Mouse (Mus musculus) induced T-regulatory cell, adult 2 months (primary cell): ENCODE data around the gene Pef1.

Experiments used
- DNase-seq: peaks from one replicate; pipeline ENCODE4 v3.0.0-alpha.2; 2012; ENCODE audit warnings: low read depth

Gene Pef1

GRCm38 (mm10) chr4:130139214-130139492 lies 36.8 kb downstream of the Pef1 start, which contains the start of gene Hcrtr1:
Gene Hcrtr1 (minus strand): TSS chr4:130139359.
- no peak for DNase-seq

GRCm38 (mm10) chr4:130140992-130141402 lies 38.6 kb downstream of the Pef1 start:
- no peak for DNase-seq

DNA sequence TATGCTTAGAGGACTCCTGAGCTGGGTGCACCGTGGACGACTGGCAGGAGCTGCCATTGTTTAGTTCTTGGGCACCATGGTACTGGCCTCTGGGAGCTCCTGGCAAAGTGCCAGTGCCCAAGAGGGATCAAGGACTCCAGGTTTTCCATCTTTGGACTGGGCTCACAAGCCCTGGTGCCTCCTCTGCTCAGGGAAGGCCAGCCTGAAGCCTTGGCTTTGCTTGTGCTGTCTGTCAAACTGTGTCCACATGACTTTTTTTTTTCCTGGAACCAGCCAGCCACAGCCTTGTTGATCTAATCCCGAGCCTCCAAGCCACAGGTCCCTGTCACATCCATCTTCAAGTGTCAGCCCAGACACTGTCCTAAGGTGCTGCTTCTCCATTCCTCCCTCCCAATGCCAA lies 39.4 kb downstream of the Pef1 start:
- DNase-seq: no peak

- no peak for DNase-seq
Measured at GRCm38 (mm10) chr4:130148405-130148804, 46.0 kb downstream of the Pef1 start.

GRCm38 (mm10) chr4:130154250-130154649 lies 51.9 kb downstream of the Pef1 start:
- DNase-seq: no peak

GRCm38 (mm10) chr4:130156812-130157371 lies 54.5 kb downstream of the Pef1 start:
- DNase-seq: no peak

GRCm38 (mm10) chr4:130161349-130161748 lies 59.0 kb downstream of the Pef1 start:
- DNase-seq: no peak

DNA sequence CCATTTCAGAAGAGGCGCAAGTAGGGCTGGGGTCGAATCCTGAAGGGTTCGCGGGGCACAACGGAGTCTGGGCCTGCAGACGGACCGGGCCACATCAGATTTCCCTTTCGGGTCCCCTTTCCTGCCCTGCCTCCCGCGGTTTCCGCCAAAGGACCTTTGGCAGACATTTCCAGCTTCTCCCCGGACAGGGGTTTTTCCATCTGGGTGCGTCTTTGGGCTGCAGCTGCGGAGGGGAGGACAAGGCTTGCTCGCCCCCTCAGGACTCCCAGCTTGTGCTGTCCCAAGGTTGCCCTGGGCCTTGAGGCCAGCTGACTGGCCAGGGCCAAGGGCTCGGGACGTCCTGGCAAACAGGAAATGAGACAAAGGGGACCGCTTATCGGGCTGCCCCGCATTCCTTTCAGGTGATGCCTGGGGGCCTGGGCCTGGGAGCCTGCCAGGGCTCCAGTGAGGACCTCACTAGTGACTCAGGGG lies 61.1 kb downstream of the Pef1 start:
- no peak for DNase-seq

- DNase-seq: no peak
Measured at GRCm38 (mm10) chr4:130164121-130164520, 61.8 kb downstream of the Pef1 start.

DNA sequence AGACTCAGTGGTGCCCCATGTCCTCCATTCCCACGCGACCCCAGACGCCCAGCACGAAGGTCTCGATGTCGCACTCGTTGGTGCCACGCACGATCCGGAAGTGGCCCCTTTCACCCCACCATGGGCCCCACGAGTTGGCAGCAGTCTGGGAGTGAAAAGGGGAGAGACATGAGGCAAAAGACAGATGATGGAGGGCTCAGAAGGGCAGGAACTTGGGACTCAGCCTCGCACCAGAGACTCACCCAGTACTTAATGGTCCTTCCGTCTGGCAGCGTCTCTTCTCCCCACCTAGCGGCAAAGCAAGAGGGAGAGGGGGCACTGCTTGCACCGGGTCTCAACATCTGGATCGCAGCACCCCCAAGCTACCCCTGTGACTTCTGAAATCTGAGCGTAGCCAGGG lies 63.7 kb downstream of the Pef1 start:
- no peak for DNase-seq

DNA sequence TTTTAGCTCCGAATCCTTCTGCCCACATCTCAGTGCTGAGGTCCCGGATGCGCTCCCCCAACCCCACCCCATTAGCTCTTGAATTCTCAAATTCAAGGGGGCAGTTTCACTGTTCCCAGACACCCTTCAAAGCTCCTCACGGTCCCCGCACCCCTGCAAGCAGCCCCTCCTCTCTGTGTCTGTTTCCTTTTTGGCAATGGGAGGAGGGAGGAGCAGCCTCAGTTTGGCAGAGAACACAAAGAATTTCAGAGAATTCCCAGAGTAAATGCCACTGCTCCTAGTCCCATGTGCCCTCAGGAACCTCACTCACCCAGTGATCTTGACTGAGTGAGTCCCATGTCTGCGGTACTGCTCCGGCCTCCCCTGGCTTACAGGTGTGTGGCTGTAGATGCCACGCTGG lies 64.2 kb downstream of the Pef1 start:
- no peak for DNase-seq

DNA sequence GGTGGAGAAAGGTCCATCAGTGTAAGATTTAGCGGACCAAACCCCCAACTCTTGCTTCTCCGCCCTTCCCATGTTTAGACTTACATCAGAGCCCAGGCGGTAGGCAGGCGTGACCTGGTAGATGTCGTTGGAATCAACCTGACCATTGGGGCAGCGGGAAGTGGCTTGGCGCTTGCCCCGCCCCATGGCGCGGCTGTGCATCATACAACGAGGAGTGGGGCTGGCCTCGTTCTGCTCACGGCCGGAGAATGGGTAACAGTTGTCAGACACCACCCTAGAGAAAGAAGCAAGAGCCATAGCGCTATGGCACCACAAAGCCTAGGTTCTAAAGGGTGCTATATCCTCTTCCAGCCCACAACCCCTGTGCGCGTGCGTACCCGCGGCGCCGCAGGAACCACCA lies 65.0 kb downstream of the Pef1 start:
- no peak for DNase-seq

DNA sequence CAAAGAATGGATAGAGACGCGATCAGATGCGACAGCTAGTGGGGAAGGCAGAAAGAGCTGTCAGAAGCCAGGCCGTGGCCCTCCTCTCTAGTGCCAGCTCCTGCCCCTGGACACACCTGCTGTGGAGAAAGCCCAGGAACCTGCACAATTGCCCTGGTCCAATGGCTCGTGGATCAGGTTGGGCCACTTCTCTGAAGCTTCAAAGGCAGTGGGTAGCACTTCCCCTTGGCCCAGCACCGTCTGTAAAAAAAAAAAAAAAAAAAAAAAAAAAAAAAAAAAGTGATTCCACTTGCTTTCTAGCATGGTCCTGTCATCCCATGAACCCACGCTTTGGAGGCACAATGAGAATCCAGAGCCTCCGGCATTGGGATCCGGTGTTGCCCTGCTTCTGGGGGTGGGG lies 65.5 kb downstream of the Pef1 start:
- no peak for DNase-seq

DNA sequence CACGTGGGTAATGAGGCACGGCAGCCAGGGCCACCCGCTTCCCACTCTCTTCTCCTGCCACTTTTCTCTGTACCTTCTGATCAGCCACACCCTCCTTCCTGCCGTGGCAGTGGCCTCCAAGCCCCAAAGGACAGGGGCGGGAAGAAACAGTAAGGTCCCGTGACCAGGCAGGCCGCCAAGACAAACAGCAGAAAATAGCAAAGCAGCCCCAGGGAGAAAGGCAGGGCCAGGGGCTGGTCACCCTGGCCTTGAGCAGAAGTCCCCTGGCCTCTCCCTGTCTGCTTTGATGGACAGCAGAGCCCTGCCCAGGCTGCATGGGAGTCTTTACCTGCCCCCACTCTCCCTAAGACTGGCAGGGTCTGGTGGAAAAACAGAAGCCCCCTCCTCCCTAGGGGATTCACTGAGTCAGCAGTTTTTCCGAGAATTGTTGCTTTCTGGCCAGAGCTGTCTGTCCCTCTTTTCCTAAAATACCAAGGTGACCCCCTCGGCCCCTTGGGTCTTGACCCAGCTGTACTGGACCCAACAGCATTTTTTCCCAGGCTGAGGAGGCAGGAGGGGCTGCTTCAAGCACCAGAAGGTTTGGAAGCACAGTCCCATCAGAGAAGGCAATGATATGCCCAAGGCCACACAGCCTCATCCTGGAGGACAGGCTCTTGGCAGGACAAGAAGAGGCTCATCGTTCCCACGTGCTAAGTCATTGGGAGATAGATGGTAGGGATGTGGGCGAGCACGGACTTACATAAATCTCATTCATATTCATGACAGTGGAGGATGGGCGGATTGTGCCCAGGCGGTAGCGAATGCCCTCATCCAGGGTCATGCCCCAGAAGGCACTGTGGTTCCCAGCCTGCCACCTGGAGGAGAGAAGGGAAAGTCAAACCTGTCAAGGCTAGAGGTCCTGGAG lies 66.2 kb downstream of the Pef1 start:
- DNase-seq: no peak

DNA sequence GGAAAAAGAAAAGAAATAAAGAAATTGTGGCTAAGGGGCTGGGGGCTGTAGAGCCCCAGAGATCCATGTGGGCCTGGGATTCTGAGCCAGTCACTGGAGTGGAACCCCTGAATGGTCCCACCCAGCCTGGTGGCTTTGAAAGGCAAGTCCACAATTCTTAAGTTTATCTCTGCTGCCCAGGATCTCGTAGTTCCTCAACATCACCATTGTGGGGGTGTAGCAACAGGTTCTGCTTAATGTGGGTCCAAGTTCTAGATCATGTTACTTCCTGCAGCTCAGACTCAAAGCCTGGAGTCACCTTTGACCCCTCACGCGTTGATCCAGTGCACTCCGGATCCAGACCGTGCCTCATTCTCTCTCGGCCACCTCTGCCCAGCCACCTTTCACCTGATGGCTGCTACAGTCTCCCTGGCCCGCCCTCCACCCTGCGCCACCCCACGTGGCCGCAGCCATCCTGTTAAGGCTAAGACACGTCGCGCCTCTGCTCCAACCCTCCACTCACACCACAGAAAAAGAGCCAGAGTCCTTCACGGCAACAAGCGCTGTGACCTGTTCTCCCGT lies 67.1 kb downstream of the Pef1 start:
- DNase-seq: no peak

DNA sequence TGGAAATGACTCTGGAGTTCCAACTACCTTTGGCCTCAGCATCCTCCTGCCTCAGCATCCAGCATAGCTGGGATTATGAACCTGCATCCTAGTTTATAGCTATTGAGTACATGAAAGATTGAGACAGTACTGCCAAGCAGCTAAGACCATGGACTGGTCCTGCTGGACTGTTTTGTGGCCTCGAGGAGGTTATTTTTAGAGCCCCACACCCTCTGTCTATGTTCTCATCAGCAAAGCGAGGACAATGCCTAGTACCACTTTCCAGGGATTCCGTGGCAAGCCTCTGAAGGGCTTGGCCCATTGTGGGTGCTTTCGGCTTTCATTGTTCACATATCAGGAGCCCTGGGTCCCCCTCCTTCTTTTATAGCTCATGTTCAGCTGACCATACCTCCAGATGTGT lies 68.0 kb downstream of the Pef1 start:
- no peak for DNase-seq

DNA sequence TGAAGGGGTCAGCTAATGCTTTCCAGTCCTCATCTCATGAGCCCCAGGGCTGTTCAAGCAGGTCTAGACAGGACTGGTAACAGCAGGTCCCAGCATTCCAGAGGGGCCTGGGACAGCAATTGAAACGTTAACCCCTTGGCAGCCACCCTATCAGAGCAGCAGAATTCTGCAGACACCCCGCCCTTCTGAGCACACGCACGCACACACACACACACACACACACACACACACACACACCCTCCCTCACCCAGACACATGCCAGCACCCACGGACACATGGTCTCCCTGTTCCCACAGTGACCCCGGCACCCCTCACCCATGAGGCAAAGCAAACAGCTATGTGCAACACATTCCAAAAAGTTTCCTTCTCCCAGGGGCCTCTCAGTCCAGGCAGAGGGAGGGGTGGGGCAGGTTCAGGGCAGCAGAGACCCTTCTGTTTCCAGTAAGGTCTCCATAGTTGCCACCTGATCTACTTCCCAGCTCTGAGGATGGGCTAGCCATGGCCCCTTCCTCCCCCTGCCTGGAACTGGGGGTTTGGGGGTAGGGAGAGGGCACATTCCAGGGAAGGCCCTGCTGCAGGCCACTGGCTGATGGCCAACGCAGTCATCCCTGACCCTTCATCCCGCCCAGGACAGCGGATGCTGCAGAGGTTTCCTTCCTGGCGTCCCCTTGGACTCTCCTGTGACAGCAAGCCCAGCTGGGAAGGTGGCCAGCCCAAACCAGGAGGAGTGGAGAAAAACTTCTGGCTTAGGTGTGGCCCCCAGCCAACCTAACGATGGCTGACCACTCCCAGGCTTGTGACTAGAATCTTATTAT lies 69.8 kb downstream of the Pef1 start:
- DNase-seq: no peak

- no peak for DNase-seq
Measured at GRCm38 (mm10) chr4:130173060-130173822, 70.9 kb downstream of the Pef1 start.

GRCm38 (mm10) chr4:130173911-130174311 lies 71.6 kb downstream of the Pef1 start:
- no peak for DNase-seq

DNA sequence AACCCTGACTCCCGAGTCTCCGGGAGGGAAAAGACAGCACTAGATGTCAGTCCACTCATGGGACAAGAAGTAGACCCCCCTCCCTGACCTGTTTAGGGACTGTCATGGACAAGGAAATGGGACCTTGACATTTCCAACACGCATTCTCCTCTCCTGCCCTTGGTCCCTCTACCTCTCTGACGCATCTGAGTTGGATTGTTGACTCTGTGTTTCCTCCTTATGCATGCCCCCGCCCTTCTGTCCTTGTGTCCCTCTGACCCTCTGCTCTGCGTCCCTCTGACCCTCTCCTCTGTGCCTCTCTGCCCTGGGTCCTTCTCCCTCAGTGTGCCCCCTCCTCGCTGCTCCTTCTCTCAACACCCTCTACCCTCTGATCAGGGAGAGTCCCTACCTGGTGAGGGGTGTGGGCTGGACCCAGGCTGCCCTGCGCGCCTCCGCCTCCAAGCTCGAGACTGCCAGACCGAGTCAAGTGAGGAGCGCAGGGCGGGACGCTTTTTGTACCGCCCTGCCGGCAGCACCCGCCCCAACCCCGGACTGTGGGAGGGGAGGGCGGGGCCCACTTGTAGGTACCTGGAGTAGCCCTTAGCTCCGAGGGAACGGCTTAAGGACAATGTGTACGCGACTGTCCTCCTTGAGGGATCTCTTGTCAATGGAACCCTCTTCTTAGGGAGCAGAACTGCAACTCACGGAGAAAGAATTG lies 72.1 kb downstream of the Pef1 start:
- peak; percentile 53 for DNase-seq

DNA sequence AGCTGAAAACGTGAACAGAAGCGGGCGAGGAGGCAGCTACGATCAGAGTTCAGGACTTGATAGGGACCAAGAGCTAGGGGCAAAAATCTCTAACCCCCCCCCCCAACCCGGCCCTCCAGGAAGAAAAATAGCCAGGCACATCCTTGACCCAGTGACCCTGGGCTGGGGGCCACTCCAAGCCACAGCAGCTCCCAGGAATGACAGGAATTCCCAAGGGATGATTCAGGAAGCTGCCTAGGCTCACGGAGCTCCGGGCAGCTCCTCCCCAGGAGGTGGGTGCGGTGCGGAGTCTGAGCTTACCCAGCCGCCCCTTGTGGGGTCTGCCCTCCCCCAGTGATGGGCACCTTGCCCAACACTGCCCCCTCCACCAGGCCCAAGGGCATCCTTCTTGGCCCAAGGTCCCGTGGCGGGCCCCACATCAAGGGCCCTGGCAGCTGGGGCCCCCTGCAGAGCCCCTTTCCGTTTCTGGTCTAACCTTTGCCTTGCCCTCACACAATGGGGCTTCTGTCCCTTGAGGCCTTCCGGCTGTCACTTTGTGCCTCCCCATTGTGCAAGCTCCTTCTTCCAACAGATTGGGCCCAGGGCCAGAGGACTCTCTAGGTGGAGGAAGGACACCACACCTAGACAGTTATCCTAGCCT lies 72.8 kb downstream of the Pef1 start, which contains the start of gene Tinagl1:
TSS of gene Tinagl1 (minus strand) at position 51 of the 640 bp plus-strand sequence.
- no peak for DNase-seq
